Mouse (Mus musculus): ENCODE data around the gene Tmem222. TPM values are rescaled to one million over a fixed set of nuclear protein-coding genes. Genes with fewer than 3 reads are reported as not detected.

Gene Tmem222
- total and polyA plus RNA-seq, 2 experiments = 22.7 to 57.0 TPM

DNA sequence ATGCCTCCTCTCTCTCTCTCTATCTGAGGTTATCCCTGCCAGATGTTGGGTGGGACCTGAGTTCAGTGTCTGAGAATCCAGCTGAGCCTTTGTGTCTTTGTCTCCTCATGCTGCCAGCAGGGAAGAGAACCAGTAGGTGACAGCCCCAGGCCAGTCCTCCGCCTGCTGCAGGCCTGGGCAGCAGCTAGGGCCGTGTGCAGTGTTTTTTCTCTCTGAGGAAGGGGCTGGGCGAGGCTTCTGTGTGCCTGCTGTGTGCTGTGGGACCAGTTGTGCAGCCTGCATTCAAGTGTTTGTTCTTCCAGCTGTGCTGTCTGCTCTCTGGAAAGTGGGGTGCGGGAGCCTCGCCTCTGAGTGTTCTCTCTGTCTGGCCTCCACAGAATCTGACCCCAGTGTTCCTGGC lies 53.7 kb downstream of the Tmem222 start:
- H3K4me3 ChIP-seq (ENCODE audit: insufficient read depth, low read depth, low read length) = no peak overlapping the region
- 80% methylated on average over 5 of the region's 5 CpGs for WGBS

DNA sequence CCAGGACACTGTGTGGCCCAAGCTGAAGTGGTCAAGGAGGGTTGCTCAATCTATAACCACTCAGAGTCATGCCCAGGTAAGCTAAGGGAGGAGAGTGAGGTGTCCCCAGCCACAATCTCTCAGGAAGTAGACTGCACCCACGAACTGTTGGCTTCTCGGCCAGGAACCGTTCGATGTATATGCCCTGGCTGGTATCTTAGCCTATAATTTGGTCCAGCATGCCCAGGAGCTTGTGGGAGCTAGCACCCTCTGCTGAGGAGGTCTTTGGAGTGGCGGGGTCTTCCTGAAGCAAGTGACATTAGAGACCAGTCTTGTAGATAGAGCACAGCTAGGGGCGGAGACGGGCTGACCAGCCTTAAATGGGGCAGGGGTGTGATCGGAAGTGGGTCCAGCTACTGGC lies 55.9 kb downstream of the Tmem222 start:
- H3K27me3 ChIP-seq (ENCODE audit: control insufficient read depth, insufficient read depth, low read length) = no peaks in the 10 kb centered on the region
- H3K27ac ChIP-seq (replicated peaks; ENCODE audit: insufficient read depth, low read depth, low read length) = no peak overlapping the region
- WGBS = 91% methylated on average over 8 of the region's 8 CpGs
- TF ChIP-seq CTCF (IDR thresholded peaks at IDR 0.05; ENCODE audit: low read depth, low read length) (no peak), POLR2A (IDR thresholded peaks at IDR 0.05; ENCODE audit: extremely low read depth, insufficient read depth, low read length) (no peak)
- no peaks in the 10 kb centered on the region for H3K79me2 ChIP-seq (ENCODE audit: control insufficient read depth, insufficient read depth, low read length)
- H3K4me3 ChIP-seq (ENCODE audit: insufficient read depth, low read depth, low read length) = no peak overlapping the region
- no peaks in the 10 kb centered on the region for H3K36me3 ChIP-seq (ENCODE audit: control insufficient read depth, insufficient read depth, low read length)
- H3K4me1 ChIP-seq (ENCODE audit: control insufficient read depth, insufficient read depth, low read length) = peaks cover 1% of the 10 kb centered on the region; the same call in 1 of the 2 replicates
- no peak overlapping the region for H3K9ac ChIP-seq (ENCODE audit: low read depth, low read length)
- DNase-seq (ENCODE audit: extremely low read depth, low read depth, low spot score) = no peak

More for the DNA sequence above, 53.7 kb downstream of the Tmem222 start:
- no peak for DNase-seq (ENCODE audit: extremely low read depth, low read depth, low spot score)
- Histone ChIP-seq H3K27me3 (ENCODE audit: control insufficient read depth, insufficient read depth, low read length) (no peaks in the 10 kb centered on the region), H3K79me2 (ENCODE audit: control insufficient read depth, insufficient read depth, low read length) (no peaks in the 10 kb centered on the region), H3K36me3 (ENCODE audit: control insufficient read depth, insufficient read depth, low read length) (no peaks in the 10 kb centered on the region), H3K9ac (ENCODE audit: low read depth, low read length) (no peak overlapping the region), H3K4me1 (ENCODE audit: control insufficient read depth, insufficient read depth, low read length) (peaks cover 1% of the 10 kb centered on the region; the same call in 1 of the 2 replicates), H3K27ac (replicated peaks; ENCODE audit: insufficient read depth, low read depth, low read length) (no peak overlapping the region)
- TF ChIP-seq CTCF (IDR thresholded peaks at IDR 0.05; ENCODE audit: low read depth, low read length) (no peak), POLR2A (IDR thresholded peaks at IDR 0.05; ENCODE audit: extremely low read depth, insufficient read depth, low read length) (no peak)

DNA sequence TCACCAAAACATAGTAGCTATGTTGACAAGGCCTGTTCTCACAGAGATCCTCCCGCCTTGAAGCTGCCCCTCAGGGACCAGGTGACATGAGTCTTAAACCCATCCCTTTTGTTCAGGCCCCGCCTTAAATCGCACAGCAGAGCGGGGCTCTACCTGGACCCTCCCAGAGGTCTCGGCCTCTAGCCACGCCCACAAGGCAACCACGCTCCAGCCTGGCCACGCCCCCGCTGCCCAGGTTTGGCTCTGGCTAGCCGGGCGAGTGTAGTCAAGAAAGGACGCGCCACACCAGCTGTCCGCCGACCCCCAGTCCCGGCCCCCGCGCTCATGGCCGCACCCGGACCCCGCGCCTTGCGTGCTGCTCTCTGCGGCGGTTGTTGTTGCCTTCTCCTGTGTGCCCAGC lies 56.9 kb downstream of the Tmem222 start:
- Histone ChIP-seq H3K79me2 (ENCODE audit: control insufficient read depth, insufficient read depth, low read length) (no peaks in the 10 kb centered on the region), H3K4me1 (ENCODE audit: control insufficient read depth, insufficient read depth, low read length) (peaks cover 1% of the 10 kb centered on the region; the same call in 1 of the 2 replicates), H3K36me3 (ENCODE audit: control insufficient read depth, insufficient read depth, low read length) (no peaks in the 10 kb centered on the region), H3K27ac (replicated peaks; ENCODE audit: insufficient read depth, low read depth, low read length) (no peak overlapping the region), H3K4me3 (ENCODE audit: insufficient read depth, low read depth, low read length) (peak overlapping the region; percentile 9; the same call in 1 of the 2 replicates), H3K9ac (ENCODE audit: low read depth, low read length) (0 out of 2 replicates have a peak overlapping the region, but pooled peaks have one; percentile 22), H3K27me3 (ENCODE audit: control insufficient read depth, insufficient read depth, low read length) (no peaks in the 10 kb centered on the region)
- 8% methylated on average over 25 of the region's 25 CpGs for WGBS
- TF ChIP-seq CTCF (IDR thresholded peaks at IDR 0.05; ENCODE audit: low read depth, low read length) = no peak
- TF ChIP-seq POLR2A (IDR thresholded peaks at IDR 0.05; ENCODE audit: extremely low read depth, insufficient read depth, low read length) = no peak
- peak; percentile 22 for DNase-seq (ENCODE audit: extremely low read depth, low read depth, low spot score)

DNA sequence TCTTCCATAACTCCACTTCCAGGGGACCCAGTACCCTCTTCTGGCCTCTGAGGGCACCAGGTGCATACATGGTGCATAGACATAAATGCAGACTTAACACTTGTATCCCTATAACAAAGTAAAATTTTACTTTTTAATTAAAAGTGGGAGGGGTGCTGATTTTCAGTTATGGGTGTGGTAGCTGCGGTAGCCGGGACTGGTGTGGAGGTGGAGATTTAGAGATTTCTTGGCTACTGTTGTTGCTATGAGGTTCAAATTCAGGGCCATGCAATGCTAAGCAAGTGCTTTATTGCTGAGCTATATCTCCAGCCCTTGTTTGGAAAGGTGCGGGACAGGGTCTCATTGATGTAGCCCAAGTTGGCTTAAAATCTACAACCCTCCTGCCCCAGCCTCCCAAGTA lies 58.8 kb downstream of the Tmem222 start:
- TF ChIP-seq POLR2A (IDR thresholded peaks at IDR 0.05; ENCODE audit: extremely low read depth, insufficient read depth, low read length) = no peak
- no peak for TF ChIP-seq CTCF (IDR thresholded peaks at IDR 0.05; ENCODE audit: low read depth, low read length)
- no peak for DNase-seq (ENCODE audit: extremely low read depth, low read depth, low spot score)
- Histone ChIP-seq H3K4me3 (ENCODE audit: insufficient read depth, low read depth, low read length) (no peak overlapping the region), H3K79me2 (ENCODE audit: control insufficient read depth, insufficient read depth, low read length) (no peaks in the 10 kb centered on the region), H3K36me3 (ENCODE audit: control insufficient read depth, insufficient read depth, low read length) (no peaks in the 10 kb centered on the region), H3K9ac (ENCODE audit: low read depth, low read length) (no peak overlapping the region), H3K4me1 (ENCODE audit: control insufficient read depth, insufficient read depth, low read length) (peaks cover 1% of the 10 kb centered on the region; the same call in 1 of the 2 replicates), H3K27me3 (ENCODE audit: control insufficient read depth, insufficient read depth, low read length) (no peaks in the 10 kb centered on the region), H3K27ac (replicated peaks; ENCODE audit: insufficient read depth, low read depth, low read length) (no peak overlapping the region)
- 82% methylated on average over 3 of the region's 3 CpGs for WGBS

DNA sequence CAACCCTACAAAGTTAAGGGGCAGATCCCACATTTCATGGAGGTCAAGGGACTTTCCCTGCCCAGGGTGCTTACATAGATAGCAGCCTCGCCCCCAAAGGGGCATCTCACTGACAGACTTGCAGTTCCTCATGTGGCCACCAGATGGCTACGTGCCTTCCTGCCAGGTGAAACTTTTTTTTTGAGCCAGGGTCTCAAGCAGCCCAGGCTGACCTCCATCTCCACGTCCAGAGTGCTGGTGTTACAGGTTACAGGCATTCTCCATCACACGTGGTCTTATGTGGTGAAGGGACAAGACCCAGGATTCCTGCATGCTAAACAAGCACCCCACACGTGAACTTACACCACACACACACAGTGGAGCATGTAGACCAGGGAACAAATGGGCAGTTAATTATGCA lies 60.0 kb downstream of the Tmem222 start:
- Histone ChIP-seq H3K9ac (ENCODE audit: low read depth, low read length) (no peak overlapping the region), H3K36me3 (ENCODE audit: control insufficient read depth, insufficient read depth, low read length) (no peaks in the 10 kb centered on the region), H3K79me2 (ENCODE audit: control insufficient read depth, insufficient read depth, low read length) (no peaks in the 10 kb centered on the region), H3K27ac (replicated peaks; ENCODE audit: insufficient read depth, low read depth, low read length) (no peak overlapping the region), H3K27me3 (ENCODE audit: control insufficient read depth, insufficient read depth, low read length) (no peaks in the 10 kb centered on the region), H3K4me1 (ENCODE audit: control insufficient read depth, insufficient read depth, low read length) (peaks cover 5% of the 10 kb centered on the region), H3K4me3 (ENCODE audit: insufficient read depth, low read depth, low read length) (no peak overlapping the region)
- WGBS = 15% methylated on average over 5 of the region's 5 CpGs
- no peak for DNase-seq (ENCODE audit: extremely low read depth, low read depth, low spot score)
- peak; percentile 88 for TF ChIP-seq CTCF (IDR thresholded peaks at IDR 0.05; ENCODE audit: low read depth, low read length)
- no peak for TF ChIP-seq POLR2A (IDR thresholded peaks at IDR 0.05; ENCODE audit: extremely low read depth, insufficient read depth, low read length)

Other genes with a start within 250 kb of the Tmem222 start
- gene Wasf2, start 147.3 kb downstream of the Tmem222 start, total RNA-seq (2014; rRNA removed) = 6.0 and 10.7 TPM in 2 replicates
- 12.3 and 17.0 TPM in 2 replicates for gene Wasf2, start 147.3 kb downstream of the Tmem222 start, polyA plus RNA-seq (2012; rRNA removed)
- not detected in 2 replicates for gene Cd164l2, start 65.7 kb downstream of the Tmem222 start, total RNA-seq (2014; rRNA removed)
- gene Cd164l2, start 65.7 kb downstream of the Tmem222 start, polyA plus RNA-seq (2012; rRNA removed) = not detected in 2 replicates
- not detected in 2 replicates for gene Gpr3, start 65.3 kb downstream of the Tmem222 start, total RNA-seq (2014; rRNA removed)
- 0.07 TPM in 1 of 2 replicates, not detected in the other for gene Gpr3, start 65.3 kb downstream of the Tmem222 start, polyA plus RNA-seq (2012; rRNA removed)
- 0.94 and 1.3 TPM in 2 replicates for gene Map3k6, start 37.0 kb downstream of the Tmem222 start, total RNA-seq (2014; rRNA removed)
- gene Map3k6, start 37.0 kb downstream of the Tmem222 start, polyA plus RNA-seq (2012; rRNA removed) = 0.76 and 0.80 TPM in 2 replicates
- gene Sytl1, start 14.7 kb downstream of the Tmem222 start, total RNA-seq (2014; rRNA removed) = 4.2 and 5.1 TPM in 2 replicates
- 2.9 and 5.3 TPM in 2 replicates for gene Sytl1, start 14.7 kb downstream of the Tmem222 start, polyA plus RNA-seq (2012; rRNA removed)
- gene Wdtc1, start 75.7 kb upstream of the Tmem222 start, total RNA-seq (2014; rRNA removed) = 20.6 and 35.5 TPM in 2 replicates
- gene Wdtc1, start 75.7 kb upstream of the Tmem222 start, polyA plus RNA-seq (2012; rRNA removed) = 83.3 and 105 TPM in 2 replicates
- 1.5 and 2.9 TPM in 2 replicates for gene Slc9a1, start 91.9 kb upstream of the Tmem222 start, total RNA-seq (2014; rRNA removed)
- gene Slc9a1, start 91.9 kb upstream of the Tmem222 start, polyA plus RNA-seq (2012; rRNA removed) = 5.6 and 9.2 TPM in 2 replicates
- gene Tent5b, start 202.3 kb upstream of the Tmem222 start, total RNA-seq (2014; rRNA removed) = 0.07 and 0.09 TPM in 2 replicates
- 0.06 and 0.16 TPM in 2 replicates for gene Tent5b, start 202.3 kb upstream of the Tmem222 start, polyA plus RNA-seq (2012; rRNA removed)
- gene Trnp1, start 220.8 kb upstream of the Tmem222 start, total RNA-seq (2014; rRNA removed) = not detected in 2 replicates
- 0.05 and 0.10 TPM in 2 replicates for gene Trnp1, start 220.8 kb upstream of the Tmem222 start, polyA plus RNA-seq (2012; rRNA removed)
- 1.7 and 2.5 TPM in 2 replicates for gene Kdf1, start 241.2 kb upstream of the Tmem222 start, total RNA-seq (2014; rRNA removed)
- gene Kdf1, start 241.2 kb upstream of the Tmem222 start, polyA plus RNA-seq (2012; rRNA removed) = 6.9 and 7.4 TPM in 2 replicates